Comparison of ENCODE assay signal across 8 mouse cellular contexts in the genomic region with DNA sequence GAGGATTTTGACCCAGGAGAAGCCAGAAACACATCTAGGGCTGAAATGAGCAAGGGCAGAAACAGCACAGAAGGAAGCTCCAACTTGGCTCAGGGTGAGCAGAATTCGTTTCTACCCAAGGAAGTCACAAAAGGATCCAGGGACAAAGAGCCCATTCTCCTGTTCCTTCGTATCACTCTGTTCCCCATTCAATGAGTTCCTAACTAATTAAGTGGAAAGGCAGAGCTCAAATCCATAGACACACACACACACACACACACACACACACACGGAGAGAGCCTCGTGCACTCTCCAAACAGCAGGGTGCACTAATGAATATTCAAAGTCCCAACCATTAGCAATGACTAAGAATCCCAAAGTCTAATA. TPM values are rescaled to one million over a fixed set of nuclear protein-coding genes. Genes with fewer than 3 reads are reported as not detected.
DNase-seq lines count a peak whose midpoint lies in the region; ATAC-seq and TF ChIP-seq lines count a peak whose summit lies in the region.

No protein-coding gene starts in this region.

- in situ Hi-C loops in ES-E14 (cut with MboI; ENCODE audit: low sequenced_read_pairs in 2 of 2, unreplicated experiment in 2 of 2): no loop called here

- no peak overlapping the region for H3K4me2 ChIP-seq in heart, embryonic 15.5 days
- H3K4me2 ChIP-seq in liver, embryonic 13.5 days: peak overlapping the region; percentile 71
- H3K4me2 ChIP-seq in stomach, postnatal 0 days (replicated peaks; ENCODE audit: low read depth): no peak overlapping the region

- H3K27ac ChIP-seq in heart, embryonic 15.5 days: peak overlapping the region; percentile 64; the same call in 1 of the 2 replicates
- H3K27ac ChIP-seq in ES-E14 (ENCODE audit: insufficient read depth, low read depth, low read length, poor library complexity, severe bottlenecking): peak overlapping the region; percentile 47; the same call in 1 of the 2 replicates
- H3K27ac ChIP-seq in liver, embryonic 13.5 days: peak overlapping the region; percentile 89
- H3K27ac ChIP-seq in stomach, postnatal 0 days (replicated peaks): peak overlapping the region; percentile 81

- H3K27me3 ChIP-seq in heart, embryonic 15.5 days: no peaks in the 10 kb centered on the region
- H3K27me3 ChIP-seq in liver, embryonic 13.5 days: no peaks in the 10 kb centered on the region
- H3K27me3 ChIP-seq in stomach, postnatal 0 days (ENCODE audit: control insufficient read depth, insufficient read depth, low read length): no peaks in the 10 kb centered on the region

- TF ChIP-seq CTCF in stomach, postnatal 0 days (IDR thresholded peaks at IDR 0.05; ENCODE audit: low read depth): no peak

- H3K36me3 ChIP-seq in heart, embryonic 15.5 days: no peaks in the 10 kb centered on the region
- H3K36me3 ChIP-seq in ES-E14 (ENCODE audit: control insufficient read depth, insufficient read depth, low read length, poor library complexity, severe bottlenecking): no peaks in the 10 kb centered on the region
- peaks cover 4% of the 10 kb centered on the region; the same call in 1 of the 2 replicates for H3K36me3 ChIP-seq in liver, embryonic 13.5 days
- no peaks in the 10 kb centered on the region for H3K36me3 ChIP-seq in stomach, postnatal 0 days (ENCODE audit: control insufficient read depth, insufficient read depth, low read length)

- no peaks in the 10 kb centered on the region for H3K9me3 ChIP-seq in heart, embryonic 15.5 days (replicated peaks)
- H3K9me3 ChIP-seq in ES-E14 (ENCODE audit: control insufficient read depth, insufficient read depth, low read depth, low read length): no peaks in the 10 kb centered on the region
- H3K9me3 ChIP-seq in liver, embryonic 13.5 days (replicated peaks): no peaks in the 10 kb centered on the region
- H3K9me3 ChIP-seq in stomach, postnatal 0 days (ENCODE audit: control insufficient read depth, low read length): no peaks in the 10 kb centered on the region

- 66% methylated on average over 4 of the region's 4 CpGs for WGBS in heart, embryonic 15.5 days
- WGBS in liver, embryonic 13.5 days (ENCODE audit: insufficient replicate concordance): 25% methylated on average over 4 of the region's 4 CpGs
- WGBS in stomach, postnatal 0 days: 44% methylated on average over 4 of the region's 4 CpGs

- TF ChIP-seq EP300 in stomach, postnatal 0 days (optimal IDR thresholded peaks at IDR 0.05): no peak

- peaks cover 38% of the 10 kb centered on the region for H3K4me1 ChIP-seq in heart, embryonic 15.5 days (replicated peaks)
- H3K4me1 ChIP-seq in ES-E14 (ENCODE audit: control insufficient read depth in 2 of 2, insufficient read depth in 2 of 2, low read length in 2 of 2, poor library complexity in 1 of 2): peaks cover 12 to 27% of the 10 kb centered on the region in 2 experiments; a peak in 3 of 4 replicates
- peaks cover 88% of the 10 kb centered on the region for H3K4me1 ChIP-seq in liver, embryonic 13.5 days (replicated peaks)
- no peaks in the 10 kb centered on the region for H3K4me1 ChIP-seq in stomach, postnatal 0 days (replicated peaks; ENCODE audit: control insufficient read depth, insufficient read depth)

- H3K9ac ChIP-seq in heart, embryonic 15.5 days: no peak overlapping the region
- peak overlapping the region; percentile 70 for H3K9ac ChIP-seq in ES-E14 (ENCODE audit: insufficient read depth, low read depth, low read length, poor library complexity, severe bottlenecking)
- peak overlapping the region; percentile 65 for H3K9ac ChIP-seq in liver, embryonic 13.5 days
- H3K9ac ChIP-seq in stomach, postnatal 0 days (ENCODE audit: low read length): no peak overlapping the region

- intact Hi-C loops in heart, postnatal 25 days (cut with DNase I): no loop called here

- no peak for ATAC-seq in heart, embryonic 15.5 days (replicated peaks; ENCODE audit: insufficient number of reproducible peaks, insufficient read depth, low FRiP score, low read depth)
- peak; percentile 32; the same call in 1 of the 2 replicates for ATAC-seq in erythroblast, adult 5-6 weeks (replicated peaks; ENCODE audit: low FRiP score, poor library complexity, severe bottlenecking)
- ATAC-seq in liver, embryonic 13.5 days (ENCODE audit: low read depth): no peak
- no peak for ATAC-seq in stomach, postnatal 0 days (ENCODE audit: low FRiP score, low TSS enrichment)

- H3K4me3 ChIP-seq in heart, embryonic 15.5 days: no peak overlapping the region
- peak overlapping the region; percentile 42 to 53 for H3K4me3 ChIP-seq in ES-E14 (ENCODE audit: insufficient read depth in 1 of 2, low read depth in 1 of 2, low read length in 2 of 2, poor library complexity in 1 of 2, severe bottlenecking in 1 of 2)
- peak overlapping the region; percentile 50 for H3K4me3 ChIP-seq in liver, embryonic 13.5 days (replicated peaks)
- no peak overlapping the region for H3K4me3 ChIP-seq in stomach, postnatal 0 days (ENCODE audit: low read depth, low read length)

- no peak for DNase-seq in heart, postnatal 25 days (ENCODE audit: low spot score)
- DNase-seq in ES-E14 (ENCODE audit: low read depth, low spot score): no peak
- no peak for DNase-seq in liver, embryonic 13.5 days
- DNase-seq in stomach, postnatal 0 days (ENCODE audit: low spot score): no peak
- DNase-seq in right cerebral cortex, postnatal 4 days: no peak
- no peak for DNase-seq in spleen, postnatal 4 days (ENCODE audit: low spot score in 2 of 2)

TF ChIP-seq in ES-E14, 5 proteins besides CTCF, POLR2A, EP300 and RAD21:
- TF ChIP-seq ZC3H11A (IDR thresholded peaks at IDR 0.05; ENCODE audit: borderline replicate concordance, low read depth, low read length) (no peak), ZNF384 (IDR thresholded peaks at IDR 0.05; ENCODE audit: low read depth, low read length) (no peak), HCFC1 (IDR thresholded peaks at IDR 0.05; ENCODE audit: borderline replicate concordance, insufficient read depth, low read length) (no peak), CHD2 (IDR thresholded peaks at IDR 0.05; ENCODE audit: low read depth, low read length) (no peak), MAFK (IDR thresholded peaks at IDR 0.05; ENCODE audit: insufficient read depth, low read depth, low read length) (no peak)

RNA-seq across cellular contexts. Expression of a gene that starts 54.0 kb away (rescaled TPM):
- 15.2 and 18.0 TPM in 2 replicates for polyA plus RNA-seq in heart, embryonic 15.5 days (2015; fragmentation: Nextera tagmentation; extraction: Ambion mirVana)
- 10 to 100 TPM; 65.1 to 72.6 TPM for total RNA-seq in heart, postnatal 25 days (2021)
- total RNA-seq in ES-E14 (2012; rRNA removed): 37.3 and 42.9 TPM in 2 replicates
- 14.4 and 15.7 TPM in 2 replicates for total RNA-seq in erythroblast, adult 5-6 weeks (2015; ENCODE audit: low replicate concordance)
- 9.8 and 20.1 TPM in 2 replicates for total RNA-seq in erythroblast, adult 5-6 weeks (2017; ENCODE audit: low replicate concordance)
- 7.4 and 8.3 TPM in 2 replicates for polyA plus RNA-seq in liver, embryonic 13.5 days (2015; fragmentation: Nextera tagmentation; extraction: Ambion mirVana)
- 5.0 and 5.1 TPM in 2 replicates for polyA plus RNA-seq in stomach, postnatal 0 days (2015; fragmentation: Nextera tagmentation; extraction: Ambion mirVana)

Comparison
In these comparisons a context has a peak if more than half of its experiments do, and no peak if none do; other contexts are left out.
1. H3K4me3 ChIP-seq: peak in ES-E14 (2 of 2) and liver, embryonic 13.5 days (single experiment); none in heart, embryonic 15.5 days (single experiment) and stomach, postnatal 0 days (single experiment).
2. H3K9ac ChIP-seq: peak in ES-E14 (single experiment) and liver, embryonic 13.5 days (single experiment); none in heart, embryonic 15.5 days (single experiment) and stomach, postnatal 0 days (single experiment).
3. Peak in every context shown above with its lines, with median percentiles within 50 percentile points of each other: H3K27ac ChIP-seq.